25 mouse cellular contexts compared by ENCODE assay signal in genomic region chr11:55148461-55148860, GRCm38 (mm10). TPM values are rescaled to one million over a fixed set of nuclear protein-coding genes. Genes with fewer than 3 reads are reported as not detected.
A peak's percentile ranks its signal among the peaks of the same experiment; 100 is the strongest.
DNase-seq lines count a peak whose midpoint lies in the region; ATAC-seq and TF ChIP-seq lines count a peak whose summit lies in the region.
"Had no signal": no experiment of that assay in that cellular context is flagged by ENCODE, and none has a peak within 500 bp of the region (broad histone marks: within the 10 kb centered on the region; RNA-seq: fewer than 3 reads in every experiment).

No protein-coding gene starts in this region.

- H3K79me2 ChIP-seq in macrophage (ENCODE audit: inconsistent target) = no peaks in the 10 kb centered on the region

- TF ChIP-seq CTCF in kidney, postnatal 0 days (IDR thresholded peaks at IDR 0.05; ENCODE audit: low read depth) = no peak
- no peak for TF ChIP-seq CTCF in bone marrow, adult 2 months (IDR thresholded peaks at IDR 0.05; ENCODE audit: control insufficient read depth, insufficient read depth, low read length)

- WGBS in kidney, postnatal 0 days = 81% methylated on average over 4 of the region's 4 CpGs
- WGBS in kidney, embryonic 14.5 days = 78% methylated on average over 4 of the region's 4 CpGs
- 28% methylated on average over 4 of the region's 4 CpGs for WGBS in bone marrow, adult 2 months
- 35% methylated on average over 4 of the region's 4 CpGs for WGBS in macrophage (ENCODE audit: missing documents)
- WGBS in hindbrain, embryonic 16.5 days = 81% methylated on average over 4 of the region's 4 CpGs

- H3K27me3 ChIP-seq in kidney, postnatal 0 days (ENCODE audit: insufficient read depth, low read length) = no peaks in the 10 kb centered on the region
- no peaks in the 10 kb centered on the region for H3K27me3 ChIP-seq in kidney, embryonic 14.5 days (ENCODE audit: control insufficient read depth, insufficient read depth, low read length)
- H3K27me3 ChIP-seq in hindbrain, embryonic 16.5 days (replicated peaks; ENCODE audit: control insufficient read depth, insufficient read depth, low read length) = no peaks in the 10 kb centered on the region
- H3K27me3 ChIP-seq: embryonic facial prominence, embryonic 15.5 days had no signal

- no peak overlapping the region for H3K4me2 ChIP-seq in kidney, postnatal 0 days (ENCODE audit: low read length)
- no peak overlapping the region for H3K4me2 ChIP-seq in kidney, embryonic 14.5 days (replicated peaks; ENCODE audit: low read depth, low read length)
- no peak overlapping the region for H3K4me2 ChIP-seq in hindbrain, embryonic 16.5 days (ENCODE audit: low read length)
- H3K4me2 ChIP-seq: embryonic facial prominence, embryonic 15.5 days had no signal

- H3K4me1 ChIP-seq in kidney, postnatal 0 days (replicated peaks; ENCODE audit: insufficient read depth, low read length) = no peaks in the 10 kb centered on the region
- H3K4me1 ChIP-seq in kidney, embryonic 14.5 days (ENCODE audit: control insufficient read depth, insufficient read depth, low read length) = no peaks in the 10 kb centered on the region
- H3K4me1 ChIP-seq in bone marrow, adult 2 months (ENCODE audit: control insufficient read depth, insufficient read depth, low read length) = peaks cover 9% of the 10 kb centered on the region
- no peaks in the 10 kb centered on the region for H3K4me1 ChIP-seq in hindbrain, embryonic 16.5 days (ENCODE audit: control insufficient read depth, insufficient read depth, low read depth, low read length)
- H3K4me1 ChIP-seq: embryonic facial prominence, embryonic 15.5 days; limb, embryonic 10.5 days had no signal

- no peak for TF ChIP-seq POLR2A in bone marrow, adult 2 months (IDR thresholded peaks at IDR 0.05; ENCODE audit: borderline replicate concordance, control insufficient read depth, low read depth, low read length)

- H3K4me3 ChIP-seq in kidney, postnatal 0 days (replicated peaks; ENCODE audit: low read depth, low read length) = no peak overlapping the region
- H3K4me3 ChIP-seq in kidney, embryonic 14.5 days (ENCODE audit: low read length) = no peak overlapping the region
- no peak overlapping the region for H3K4me3 ChIP-seq in bone marrow, adult 2 months (replicated peaks; ENCODE audit: control insufficient read depth, low read depth, low read length)
- H3K4me3 ChIP-seq in macrophage (ENCODE audit: inconsistent target) = no peak overlapping the region
- H3K4me3 ChIP-seq in hindbrain, embryonic 16.5 days (ENCODE audit: low read length) = no peak overlapping the region
- H3K4me3 ChIP-seq: embryonic facial prominence, embryonic 15.5 days; limb, embryonic 10.5 days; midbrain, embryonic 10.5 days had no signal

- no peak overlapping the region for H3K27ac ChIP-seq in kidney, postnatal 0 days
- H3K27ac ChIP-seq in kidney, embryonic 14.5 days (ENCODE audit: low read depth, low read length) = no peak overlapping the region
- peak overlapping the region; percentile 30; the same call in 1 of the 2 replicates for H3K27ac ChIP-seq in bone marrow, adult 2 months (ENCODE audit: control insufficient read depth, insufficient read depth, low read depth, low read length, poor library complexity)
- H3K27ac ChIP-seq in macrophage = peak overlapping the region; percentile 69
- no peak overlapping the region for H3K27ac ChIP-seq in hindbrain, embryonic 16.5 days (ENCODE audit: low read depth, low read length)
- H3K27ac ChIP-seq: embryonic facial prominence, embryonic 15.5 days; limb, embryonic 10.5 days; midbrain, embryonic 10.5 days had no signal

- no peak overlapping the region for H3K9ac ChIP-seq in kidney, postnatal 0 days (ENCODE audit: low read depth, low read length)
- no peak overlapping the region for H3K9ac ChIP-seq in kidney, embryonic 14.5 days (ENCODE audit: low read depth, low read length)
- H3K9ac ChIP-seq in hindbrain, embryonic 16.5 days (ENCODE audit: low read depth, low read length) = no peak overlapping the region
- H3K9ac ChIP-seq: embryonic facial prominence, embryonic 15.5 days had no signal

- no peaks in the 10 kb centered on the region for H3K36me3 ChIP-seq in kidney, postnatal 0 days (ENCODE audit: insufficient read depth, low read length)
- no peaks in the 10 kb centered on the region for H3K36me3 ChIP-seq in kidney, embryonic 14.5 days (ENCODE audit: control insufficient read depth, insufficient read depth, low read length)
- H3K36me3 ChIP-seq in macrophage (ENCODE audit: inconsistent target) = no peaks in the 10 kb centered on the region
- no peaks in the 10 kb centered on the region for H3K36me3 ChIP-seq in hindbrain, embryonic 16.5 days (ENCODE audit: control insufficient read depth, insufficient read depth, low read length)
- H3K36me3 ChIP-seq: embryonic facial prominence, embryonic 15.5 days; limb, embryonic 10.5 days; midbrain, embryonic 10.5 days had no signal

- no peaks in the 10 kb centered on the region for H3K9me3 ChIP-seq in kidney, postnatal 0 days (replicated peaks; ENCODE audit: low read length)
- H3K9me3 ChIP-seq in kidney, embryonic 14.5 days (ENCODE audit: control insufficient read depth, low read length) = 0 out of 2 replicates have a peak, but pooled peaks cover 3% of the 10 kb centered on the region
- no peaks in the 10 kb centered on the region for H3K9me3 ChIP-seq in hindbrain, embryonic 16.5 days (ENCODE audit: control insufficient read depth, low read length)
- H3K9me3 ChIP-seq: embryonic facial prominence, embryonic 15.5 days; limb, embryonic 10.5 days; midbrain, embryonic 10.5 days had no signal

- DNase-seq in kidney, postnatal 0 days (ENCODE audit: low spot score) = peak; percentile 4
- DNase-seq in A20 (ENCODE audit: low read depth, low spot score) = peak; percentile 45
- no peak for DNase-seq in T-cell, adult 2 months (ENCODE audit: low spot score)
- DNase-seq: adrenal gland, postnatal 10 days; cerebellum, adult 18-20 months; cerebellum, postnatal 25 days; heart, postnatal 4 days; kidney, adult 2 months; kidney, postnatal 25 days; lung, adult 18-20 months; retina, postnatal 1 day; right cerebral cortex, postnatal 4 days had no signal

- ATAC-seq in kidney, postnatal 0 days (replicated peaks; ENCODE audit: low FRiP score, low read depth) = no peak
- ATAC-seq in kidney, embryonic 14.5 days (ENCODE audit: low FRiP score, low TSS enrichment) = no peak
- no peak for ATAC-seq in hindbrain, embryonic 16.5 days
- ATAC-seq: forebrain, embryonic 16.5 days had no signal

RNA-seq across cellular contexts. Expression of gene Slc36a3, which starts 3.0 kb away (rescaled TPM):
- polyA plus RNA-seq in kidney, postnatal 0 days (2015; fragmentation: Nextera tagmentation; extraction: Ambion mirVana) = not detected in 2 replicates
- not detected in 2 replicates for polyA plus RNA-seq in kidney, embryonic 14.5 days (2014; fragmentation: Nextera tagmentation; extraction: Ambion mirVana)
- polyA plus RNA-seq in bone marrow, adult 2 months (2011; ENCODE audit: insufficient read depth, insufficient read length, low replicate concordance, missing spikeins) = not detected in 2 replicates
- total RNA-seq in macrophage (2018; cell fraction: chromatin; rRNA removed) = under 1 TPM in 10 of 26 experiments, not detected in 16; 0.32 to 0.78 (median 0.54) TPM
- total RNA-seq in macrophage (2018; cell fraction: cytosol; rRNA removed) = under 1 TPM in 22 of 26 experiments, not detected in 4; 0.09 to 0.37 (median 0.22) TPM
- under 1 TPM in 9 of 26 experiments, not detected in 17; 0.29 to 0.54 (median 0.36) TPM for total RNA-seq in macrophage (2018; cell fraction: nucleus; rRNA removed)
- 0.10 TPM in 1 of 3 replicates, not detected in the others for polyA plus RNA-seq in macrophage (2018)
- not detected in 2 replicates for polyA plus RNA-seq in hindbrain, embryonic 16.5 days (2015; fragmentation: Nextera tagmentation; extraction: Ambion mirVana)
- total RNA-seq: adrenal gland, postnatal 10 days; gastrocnemius, postnatal 4 days; heart, postnatal 4 days; left cerebral cortex, adult 18-20 months; liver, adult 2 months had no signal
- polyA plus RNA-seq: embryonic facial prominence, embryonic 15.5 days; forebrain, embryonic 16.5 days; heart, embryonic 14.5 days; limb, embryonic 10.5 days; midbrain, embryonic 10.5 days; neural tube, embryonic 11.5 days had no signal

RNA-seq across cellular contexts. Expression of gene Slc36a2, which starts 36.4 kb away (rescaled TPM):
- polyA plus RNA-seq in kidney, postnatal 0 days (2015; fragmentation: Nextera tagmentation; extraction: Ambion mirVana) = 0.27 and 0.43 TPM in 2 replicates
- 0.63 and 0.80 TPM in 2 replicates for polyA plus RNA-seq in kidney, embryonic 14.5 days (2014; fragmentation: Nextera tagmentation; extraction: Ambion mirVana)
- 0.85 and 4.3 TPM in 2 replicates for polyA plus RNA-seq in bone marrow, adult 2 months (2011; ENCODE audit: insufficient read depth, insufficient read length, low replicate concordance, missing spikeins)
- total RNA-seq in macrophage (2018; cell fraction: chromatin; rRNA removed) = not detected
- under 1 TPM in 1 of 26 experiments, not detected in 25; 0.09 TPM for total RNA-seq in macrophage (2018; cell fraction: cytosol; rRNA removed)
- under 1 TPM in 1 of 26 experiments, not detected in 25; 0.24 TPM for total RNA-seq in macrophage (2018; cell fraction: nucleus; rRNA removed)
- 0.12 TPM in 1 of 3 replicates, not detected in the others for polyA plus RNA-seq in macrophage (2018)
- polyA plus RNA-seq in hindbrain, embryonic 16.5 days (2015; fragmentation: Nextera tagmentation; extraction: Ambion mirVana) = 0.56 and 0.87 TPM in 2 replicates
- total RNA-seq: liver, adult 2 months had no signal
- polyA plus RNA-seq: liver, adult 2 months had no signal

RNA-seq across cellular contexts. Expression of gene Gm2a, which starts 50.5 kb away (rescaled TPM):
- 57.6 and 59.8 TPM in 2 replicates for polyA plus RNA-seq in kidney, postnatal 0 days (2015; fragmentation: Nextera tagmentation; extraction: Ambion mirVana)
- polyA plus RNA-seq in kidney, embryonic 14.5 days (2014; fragmentation: Nextera tagmentation; extraction: Ambion mirVana) = 27.3 and 33.6 TPM in 2 replicates
- 7.6 and 20.8 TPM in 2 replicates for polyA plus RNA-seq in bone marrow, adult 2 months (2011; ENCODE audit: insufficient read depth, insufficient read length, low replicate concordance, missing spikeins)
- total RNA-seq in macrophage (2018; cell fraction: chromatin; rRNA removed) = 10 to 100 TPM in 1 of 26 experiments, 1 to 10 TPM in 25; 1.3 to 10.9 (median 3.9) TPM
- total RNA-seq in macrophage (2018; cell fraction: cytosol; rRNA removed) = 100 to 1,000 TPM; 104 to 194 (median 135) TPM
- total RNA-seq in macrophage (2018; cell fraction: nucleus; rRNA removed) = 100 to 1,000 TPM in 2 of 26 experiments, 10 to 100 TPM in 24; 18.2 to 115 (median 67.3) TPM
- 127 to 236 TPM (median 209 TPM) in 3 replicates for polyA plus RNA-seq in macrophage (2018)
- polyA plus RNA-seq in hindbrain, embryonic 16.5 days (2015; fragmentation: Nextera tagmentation; extraction: Ambion mirVana) = 39.0 and 45.8 TPM in 2 replicates

RNA-seq across cellular contexts. Expression of gene Slc36a1, which starts 55.7 kb away (rescaled TPM):
- polyA plus RNA-seq in kidney, postnatal 0 days (2015; fragmentation: Nextera tagmentation; extraction: Ambion mirVana) = 1.9 and 2.1 TPM in 2 replicates
- polyA plus RNA-seq in kidney, embryonic 14.5 days (2014; fragmentation: Nextera tagmentation; extraction: Ambion mirVana) = 2.1 and 2.2 TPM in 2 replicates
- polyA plus RNA-seq in bone marrow, adult 2 months (2011; ENCODE audit: insufficient read depth, insufficient read length, low replicate concordance, missing spikeins) = 6.9 and 19.1 TPM in 2 replicates
- 100 to 1,000 TPM in 6 of 26 experiments, 10 to 100 TPM in 20; 22.2 to 165 (median 63.4) TPM for total RNA-seq in macrophage (2018; cell fraction: chromatin; rRNA removed)
- 10 to 100 TPM; 30.7 to 69.5 (median 50.9) TPM for total RNA-seq in macrophage (2018; cell fraction: cytosol; rRNA removed)
- 100 to 1,000 TPM in 7 of 26 experiments, 10 to 100 TPM in 19; 30.2 to 153 (median 77.3) TPM for total RNA-seq in macrophage (2018; cell fraction: nucleus; rRNA removed)
- polyA plus RNA-seq in macrophage (2018) = 21.5 to 45.5 TPM (median 25.9 TPM) in 3 replicates
- polyA plus RNA-seq in hindbrain, embryonic 16.5 days (2015; fragmentation: Nextera tagmentation; extraction: Ambion mirVana) = 4.4 and 4.6 TPM in 2 replicates

Comparison
In these comparisons a context has a peak if more than half of its experiments do, and no peak if none do; other contexts are left out.
1. H3K27ac ChIP-seq: peak in bone marrow, adult 2 months (single experiment) and macrophage (single experiment); none in kidney, postnatal 0 days (single experiment), kidney, embryonic 14.5 days (single experiment) and hindbrain, embryonic 16.5 days (single experiment).